Mouse (Mus musculus) activated CD4-positive, CD25-positive, alpha-beta regulatory T cell, adult 4 months (primary cell): ENCODE measurements around the gene Mgrn1. TPM values are rescaled to one million over a fixed set of nuclear protein-coding genes. Genes with fewer than 3 reads are reported as not detected.

Source experiments
- ATAC-seq: one replicate; pipeline ENCODE4 v1.8.0; 2017
- polyA plus RNA-seq, 2 experiments: library from polyadenylated mRNA; unstranded; fragments of 100-300 nt; shearing (Covaris generic); gene quantifications; one replicate each; pipeline ENCODE4 v1.2.1; 2017

Mgrn1 gene
- 10 to 100 TPM; 25.9 to 33.6 TPM for polyA plus RNA-seq

DNA sequence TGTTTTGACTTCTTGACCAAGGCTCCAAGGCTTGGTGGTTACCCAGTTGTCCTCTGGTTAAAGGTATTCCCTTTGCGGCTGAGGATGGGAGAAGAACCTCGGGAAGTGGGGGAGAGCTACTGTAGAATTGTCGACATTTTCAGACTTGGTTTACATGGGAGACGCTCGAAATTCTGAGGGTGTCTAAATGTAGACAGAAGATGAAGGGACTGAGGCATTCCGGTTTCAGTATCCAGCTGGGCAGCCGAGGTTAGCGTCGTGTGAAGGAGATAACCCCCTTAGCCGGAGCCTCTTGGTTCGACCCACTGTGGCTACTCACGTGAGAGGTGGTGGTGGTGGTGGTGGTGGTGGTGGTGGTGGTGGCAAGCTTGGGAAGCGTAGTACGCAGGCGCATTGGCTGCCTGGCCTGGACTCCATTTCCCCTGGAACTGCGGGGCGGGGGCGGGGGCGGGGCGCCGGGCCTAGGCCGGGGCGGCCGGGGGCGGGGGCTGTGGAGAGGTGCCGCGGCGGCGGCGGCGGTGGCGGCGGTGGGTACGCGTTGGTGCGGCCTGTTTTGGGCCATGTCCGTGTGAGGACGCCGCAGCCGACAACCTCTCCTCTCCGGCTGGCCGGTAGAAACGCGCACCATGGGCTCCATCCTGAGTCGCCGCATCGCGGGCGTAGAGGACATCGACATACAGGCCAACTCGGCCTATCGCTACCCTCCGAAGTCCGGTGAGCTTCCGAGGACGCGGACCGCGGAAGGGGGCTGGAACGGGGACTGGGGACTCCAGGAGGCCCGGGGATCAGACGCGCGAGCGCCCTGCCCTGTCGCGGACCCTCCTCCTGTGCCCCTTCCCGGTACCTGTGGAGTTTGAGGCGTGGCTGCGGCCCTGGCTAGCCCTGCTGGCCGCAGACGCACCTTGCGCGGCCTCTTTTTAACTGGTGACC is at the start of gene Mgrn1:
Gene Mgrn1 (plus strand): TSS at position 490 of the 930 bp plus-strand sequence.
- ATAC-seq, result peak; percentile 49

DNA sequence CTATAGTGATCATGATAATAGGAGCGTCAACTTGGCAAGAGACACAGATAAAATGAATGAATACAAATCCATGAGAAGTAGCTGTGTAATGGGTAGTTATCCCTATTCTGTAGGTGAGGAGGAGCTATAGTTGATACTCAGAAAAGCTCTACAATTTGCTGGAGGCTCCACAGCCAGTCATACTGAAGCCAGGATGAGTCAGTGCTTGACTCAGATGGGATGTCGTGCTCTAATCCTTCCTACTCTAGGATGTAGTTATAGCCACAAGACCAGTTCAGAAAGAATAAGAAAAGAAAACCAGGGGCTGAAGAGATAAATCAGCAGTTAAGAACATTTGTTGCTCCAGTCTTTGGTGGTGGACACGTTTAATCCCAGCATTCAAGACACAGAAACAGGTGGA is 48.4 kb upstream of the Mgrn1 start:
- no peak for ATAC-seq

DNA sequence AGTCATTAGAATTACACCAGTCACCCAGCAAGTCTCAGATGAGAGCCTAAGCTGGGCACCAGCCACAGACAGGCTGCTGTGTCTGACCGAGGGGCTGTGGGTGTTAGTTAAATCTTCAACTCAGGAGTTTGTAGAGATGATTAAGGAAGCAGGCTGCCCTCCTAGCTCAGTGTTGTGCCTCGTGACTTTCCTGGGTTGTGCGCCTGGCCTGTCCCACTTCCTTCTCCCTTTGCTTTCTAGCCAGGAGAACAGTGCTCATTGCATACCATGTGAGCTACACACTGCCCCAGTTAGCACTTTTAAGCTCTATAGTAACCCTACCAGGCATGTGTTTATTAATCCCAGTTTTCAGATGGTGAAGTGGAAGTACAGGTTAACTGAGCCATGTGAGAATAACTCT is 46.5 kb upstream of the Mgrn1 start:
- no peak for ATAC-seq

DNA sequence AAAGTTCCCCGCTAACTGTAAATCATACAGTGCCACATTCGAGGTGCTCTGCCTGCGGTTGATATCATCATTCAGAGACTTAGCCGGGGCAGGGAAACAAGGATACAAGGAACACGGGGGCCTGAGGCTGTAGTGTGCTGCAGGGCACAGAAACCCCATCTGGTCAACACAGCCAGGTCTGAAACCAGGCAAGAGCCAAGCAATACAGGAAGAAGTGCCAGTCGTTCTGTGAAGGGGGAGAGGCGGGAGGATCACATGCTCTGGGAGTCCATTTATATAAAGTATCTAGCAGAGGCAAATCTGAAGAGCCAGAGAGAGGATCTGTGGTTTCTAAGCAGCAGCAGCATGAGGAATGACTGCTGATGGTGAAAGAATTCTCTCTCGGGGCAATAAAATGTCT is 45.8 kb upstream of the Mgrn1 start:
- ATAC-seq, result no peak

DNA sequence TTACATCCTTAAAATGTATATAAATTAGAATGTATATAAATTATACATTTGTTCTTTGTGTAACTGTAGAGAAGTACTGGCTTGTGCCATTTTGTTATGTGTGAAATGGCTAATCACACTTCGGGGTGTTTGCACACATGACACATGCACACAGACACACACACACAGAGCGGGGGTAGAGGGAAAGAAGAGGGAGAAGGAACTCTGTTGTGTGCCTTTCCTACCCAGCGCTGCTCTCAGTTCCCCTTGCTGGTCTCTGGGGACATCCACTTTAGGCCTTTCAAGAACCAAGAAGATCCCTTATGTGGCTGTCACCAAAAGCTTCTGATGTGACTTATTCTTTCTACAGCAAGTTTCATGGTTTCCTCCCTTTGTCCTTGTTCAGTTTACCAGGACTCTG is 39.0 kb upstream of the Mgrn1 start:
- no peak for ATAC-seq

DNA sequence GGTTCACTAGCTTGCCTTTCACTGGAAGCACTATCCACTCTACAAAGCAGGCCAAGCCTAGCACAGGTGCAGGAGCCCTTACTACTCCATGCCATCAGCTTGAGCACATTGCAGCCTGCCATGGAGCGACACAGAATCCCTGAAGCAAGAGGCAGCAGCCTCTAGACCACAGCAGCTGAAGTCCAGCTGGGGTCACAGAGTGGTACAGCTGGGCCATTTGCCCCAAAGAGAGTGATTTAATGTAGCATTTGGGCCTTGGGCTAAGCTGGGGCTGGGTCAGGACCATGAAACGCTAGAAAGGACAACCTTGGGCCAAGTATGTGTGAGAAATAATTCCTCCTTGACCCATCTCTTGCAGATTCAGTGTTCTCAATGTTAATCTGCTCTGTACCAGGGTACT is 38.0 kb upstream of the Mgrn1 start:
- ATAC-seq, result no peak

DNA sequence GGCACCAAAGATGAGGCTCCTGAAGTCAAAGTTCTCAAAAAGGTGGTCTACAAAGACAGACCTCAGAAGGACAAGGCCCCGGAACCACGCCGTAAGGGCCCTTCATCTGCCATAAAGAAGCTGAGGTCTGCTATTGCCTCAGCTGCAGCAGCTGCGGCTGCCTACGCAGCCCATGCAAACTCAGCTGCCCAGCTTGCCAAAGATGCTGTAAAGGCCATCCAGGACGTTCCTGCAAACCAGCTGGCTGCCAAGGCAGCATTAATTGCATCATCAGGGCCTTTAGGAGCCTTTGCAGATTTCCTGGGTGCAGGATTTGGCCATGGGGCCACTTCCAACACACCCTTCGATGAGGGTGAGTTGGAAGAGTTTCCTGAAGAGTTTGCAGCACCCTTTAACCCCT is 35.7 kb upstream of the Mgrn1 start:
- ATAC-seq, result no peak

DNA sequence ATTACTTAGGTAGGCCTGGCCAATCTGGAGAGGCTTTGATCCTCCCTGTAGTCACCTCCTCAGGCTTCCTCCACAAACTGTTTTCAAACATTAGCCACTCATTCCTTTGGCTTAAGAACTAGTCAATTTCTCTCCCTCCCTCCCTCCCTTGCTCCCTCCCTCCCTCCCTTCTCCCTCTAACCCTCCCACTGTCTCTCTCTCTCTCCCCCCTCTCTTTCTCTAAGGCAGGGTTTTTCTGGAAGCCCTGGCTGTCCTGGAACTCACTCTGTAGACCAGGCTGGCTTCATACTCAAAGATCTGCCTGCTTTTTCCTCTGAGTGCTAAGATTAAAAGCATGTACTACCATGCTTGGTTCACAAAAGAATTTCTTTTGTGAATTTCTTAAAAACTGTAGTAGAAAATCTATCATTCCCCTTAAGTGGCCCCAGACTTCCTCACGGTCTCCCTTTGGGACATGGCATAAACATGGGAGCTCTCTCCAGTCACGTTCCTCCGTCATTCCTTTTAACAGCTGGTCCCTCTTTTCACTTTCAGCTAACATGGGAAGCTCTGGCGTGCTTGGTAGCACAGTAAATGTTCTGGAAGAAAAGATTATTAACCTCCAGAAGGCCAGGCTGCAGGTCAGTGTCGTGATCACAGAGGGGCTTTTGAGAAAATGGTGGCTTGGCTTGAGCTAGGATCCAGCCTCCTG is 35.0 kb upstream of the Mgrn1 start:
- no peak for ATAC-seq

DNA sequence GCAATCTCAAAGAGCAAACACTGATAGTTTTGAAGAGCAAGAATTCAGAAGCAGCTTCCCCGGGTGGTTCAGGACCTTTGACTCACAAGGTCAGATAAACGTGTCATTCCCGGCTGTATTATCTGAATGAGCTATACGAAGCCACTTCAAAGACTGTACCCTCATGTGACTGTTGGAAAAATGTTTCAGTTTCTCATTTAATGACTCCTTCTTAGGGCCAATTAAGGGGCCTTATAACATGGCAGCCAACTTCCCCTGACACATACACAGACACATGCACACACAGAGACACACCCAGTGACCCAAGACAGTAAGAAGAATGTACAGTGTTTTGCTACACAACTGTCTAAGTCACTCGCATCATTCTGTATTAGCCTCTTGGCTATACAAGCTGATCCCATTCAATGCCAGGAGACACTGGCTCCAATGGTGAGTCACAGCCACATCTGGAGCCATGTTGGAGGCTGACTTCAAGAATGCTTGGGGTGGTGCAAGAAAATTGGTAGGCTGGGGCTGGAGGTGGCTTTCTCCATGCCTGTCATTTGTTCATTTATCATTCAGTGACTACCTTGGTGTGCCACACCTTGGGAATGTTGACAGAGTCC is 30.9 kb upstream of the Mgrn1 start:
- ATAC-seq, result no peak

DNA sequence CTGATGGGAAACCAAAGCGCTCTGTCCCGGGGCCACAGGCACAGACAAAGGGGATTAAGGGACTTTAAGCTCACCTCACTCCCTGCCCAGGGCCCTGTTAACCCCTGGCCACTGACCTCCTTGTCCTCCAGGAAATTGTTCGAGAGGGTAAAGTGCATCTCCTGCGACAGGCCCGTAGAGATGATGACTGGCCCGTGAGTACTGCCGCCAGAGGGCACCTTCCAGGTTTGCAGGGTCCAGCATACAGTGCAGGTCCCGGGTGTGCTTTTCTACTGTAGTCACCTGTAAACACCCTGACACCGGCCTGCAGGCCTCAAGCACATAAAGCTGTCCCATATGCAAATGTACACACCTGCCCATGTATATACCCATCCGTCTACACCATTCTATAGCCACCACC is 24.7 kb upstream of the Mgrn1 start:
- ATAC-seq, result no peak

DNA sequence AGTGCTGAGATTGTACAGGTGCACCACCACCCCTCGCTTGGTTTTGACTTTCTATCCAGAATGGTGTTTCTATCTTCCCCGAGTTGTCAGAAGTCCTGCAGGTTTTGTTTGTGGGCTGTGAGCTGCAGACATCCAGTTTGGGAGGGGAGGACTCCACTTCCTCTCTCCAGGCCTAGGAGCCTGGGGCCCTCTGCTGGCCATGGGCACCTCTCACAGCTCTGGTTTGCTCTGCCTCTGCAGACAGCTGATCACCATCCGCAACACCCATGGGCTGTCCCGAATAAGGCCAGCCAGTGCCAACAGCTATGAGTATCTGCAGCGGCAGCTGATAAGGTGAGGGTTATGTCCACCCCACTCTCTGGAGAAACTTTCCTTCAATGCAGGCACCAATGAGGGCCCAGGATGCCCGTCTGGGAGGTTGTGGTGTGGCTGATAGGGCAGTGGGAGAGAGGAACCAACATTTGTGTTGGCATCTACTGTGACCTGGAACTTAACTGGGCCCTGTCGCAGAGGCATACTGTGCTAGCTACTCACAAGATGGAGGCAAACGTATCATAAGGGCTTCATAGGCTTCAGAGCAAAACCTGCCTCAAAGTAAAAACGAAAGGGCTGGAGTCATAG is 23.1 kb upstream of the Mgrn1 start:
- peak; percentile 82 for ATAC-seq

DNA sequence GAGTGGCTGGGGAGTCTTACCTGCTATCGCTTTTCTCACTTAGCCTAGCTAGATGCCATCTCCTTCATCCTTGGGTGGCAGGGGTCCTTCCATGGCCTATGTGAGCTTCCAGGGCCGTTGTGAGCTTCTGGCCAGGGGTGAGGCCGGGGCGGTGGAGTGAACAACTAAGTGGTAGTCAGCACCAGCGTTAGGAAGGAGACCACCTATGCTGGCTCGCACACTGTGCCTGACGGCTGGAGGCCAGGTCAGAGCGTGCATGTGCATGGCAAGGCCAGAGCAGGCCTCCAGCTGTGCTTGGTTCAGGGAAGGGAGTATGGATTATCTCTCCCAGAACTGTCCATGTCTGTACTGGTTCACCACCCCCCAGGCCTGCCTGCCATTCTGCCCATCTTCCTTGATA is 22.3 kb upstream of the Mgrn1 start:
- no peak for ATAC-seq

DNA sequence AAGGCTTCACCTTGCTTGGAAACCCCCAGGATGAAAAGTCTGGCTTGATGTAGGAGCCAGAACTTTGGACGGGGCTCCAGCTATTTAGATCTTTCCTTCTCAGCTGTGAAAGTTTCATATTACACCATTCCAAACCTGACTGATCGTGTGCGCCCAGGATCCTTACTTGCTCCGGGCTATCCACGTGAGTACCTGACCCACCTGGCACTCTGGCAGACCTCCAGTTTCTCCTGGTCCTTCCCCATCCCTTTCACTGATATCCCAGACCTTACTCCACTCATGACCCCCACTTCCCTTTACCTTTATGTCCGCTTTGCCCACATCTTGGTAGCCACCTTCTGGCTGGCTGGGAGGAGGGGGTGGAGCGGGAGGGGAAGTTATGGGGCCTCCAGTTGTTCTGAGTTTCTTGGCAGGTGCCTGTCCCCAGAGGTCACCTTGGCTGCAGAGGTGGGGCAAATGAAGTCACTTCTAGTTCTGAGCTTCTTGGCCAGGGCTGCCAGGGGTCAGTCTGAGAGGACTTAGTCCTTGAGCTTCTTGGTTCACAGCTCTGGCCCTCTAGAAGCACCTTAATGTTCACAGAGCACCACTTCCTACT is 19.9 kb upstream of the Mgrn1 start:
- no peak for ATAC-seq

DNA sequence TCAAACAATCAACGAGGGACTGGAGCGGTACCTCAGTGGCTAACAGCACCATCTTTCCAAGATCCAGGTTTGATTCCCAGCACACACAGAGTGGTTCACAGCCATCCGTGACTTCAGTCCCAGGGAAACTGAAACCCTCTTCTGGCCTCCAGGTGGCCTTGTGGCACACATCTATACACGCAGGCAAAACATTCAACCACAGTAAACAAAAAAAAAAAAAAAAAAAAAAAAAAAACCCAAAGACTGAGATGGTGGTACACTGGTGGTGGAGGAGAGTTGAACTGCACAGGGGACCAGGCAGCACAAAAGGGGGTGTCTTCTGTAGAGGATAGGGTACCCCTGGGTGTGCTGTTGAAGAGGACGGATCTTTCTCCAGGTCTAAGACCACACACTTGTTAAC is 15.6 kb upstream of the Mgrn1 start:
- no peak for ATAC-seq

DNA sequence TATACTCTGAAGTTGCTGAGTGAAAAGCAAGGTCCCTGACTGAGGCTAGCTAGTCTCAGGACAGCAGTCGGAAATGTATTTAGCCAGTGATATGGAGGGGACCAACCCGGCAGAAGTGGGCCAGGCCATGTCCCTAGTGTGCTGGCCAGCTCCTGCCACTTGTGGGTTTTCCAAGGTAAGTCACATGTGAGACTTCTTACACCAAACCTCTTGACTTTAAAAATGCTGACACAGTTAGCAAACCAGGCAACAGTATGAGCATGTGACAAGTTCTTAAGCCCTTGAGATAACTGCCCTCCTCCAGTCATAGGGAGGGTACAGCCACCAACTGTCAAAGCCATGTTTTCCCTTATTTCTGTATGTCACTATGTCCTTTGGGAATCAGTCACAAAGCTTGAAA is 14.1 kb upstream of the Mgrn1 start:
- ATAC-seq, result no peak

DNA sequence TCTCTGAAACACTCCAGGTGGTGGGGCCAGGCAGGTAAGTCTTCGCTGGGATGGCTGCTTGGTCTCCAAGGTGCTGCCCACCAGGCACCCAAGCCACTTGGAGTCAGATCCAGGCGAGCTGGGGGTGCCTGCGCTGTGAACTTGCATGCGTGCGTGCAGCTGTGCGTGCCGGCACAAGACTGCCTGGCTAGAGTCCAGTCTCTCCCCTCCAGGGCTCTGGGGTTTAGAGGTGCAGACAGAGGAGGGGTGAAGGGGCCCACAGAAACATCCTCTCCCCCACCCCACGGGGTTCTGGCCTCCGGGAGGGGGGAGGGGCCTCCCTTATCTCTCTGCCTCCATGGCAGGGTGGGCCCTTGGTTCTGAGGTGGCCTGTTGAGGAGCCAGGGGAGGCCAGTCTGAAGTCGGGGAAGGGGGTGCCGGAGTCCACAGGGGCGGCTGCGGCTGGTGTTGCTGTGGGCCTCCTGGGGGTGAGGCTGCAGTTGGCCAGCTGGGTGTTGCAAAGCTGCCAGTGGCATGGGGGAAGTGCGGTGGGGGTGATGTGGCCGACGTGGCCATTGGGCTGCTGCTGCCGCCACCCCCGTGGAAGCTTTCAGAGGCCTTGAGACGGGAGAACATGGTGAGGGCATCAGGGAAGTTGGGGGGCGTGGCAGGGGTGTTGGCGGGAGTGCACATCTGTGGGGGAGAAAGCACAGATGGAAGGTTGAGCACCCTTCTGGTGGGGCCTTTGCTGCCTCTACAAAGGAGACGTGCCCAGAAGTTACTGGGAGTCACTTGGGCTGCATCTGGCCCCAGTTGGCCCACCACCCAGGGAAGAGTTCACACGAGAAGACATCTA is 10.6 kb upstream of the Mgrn1 start:
- no peak for ATAC-seq

DNA sequence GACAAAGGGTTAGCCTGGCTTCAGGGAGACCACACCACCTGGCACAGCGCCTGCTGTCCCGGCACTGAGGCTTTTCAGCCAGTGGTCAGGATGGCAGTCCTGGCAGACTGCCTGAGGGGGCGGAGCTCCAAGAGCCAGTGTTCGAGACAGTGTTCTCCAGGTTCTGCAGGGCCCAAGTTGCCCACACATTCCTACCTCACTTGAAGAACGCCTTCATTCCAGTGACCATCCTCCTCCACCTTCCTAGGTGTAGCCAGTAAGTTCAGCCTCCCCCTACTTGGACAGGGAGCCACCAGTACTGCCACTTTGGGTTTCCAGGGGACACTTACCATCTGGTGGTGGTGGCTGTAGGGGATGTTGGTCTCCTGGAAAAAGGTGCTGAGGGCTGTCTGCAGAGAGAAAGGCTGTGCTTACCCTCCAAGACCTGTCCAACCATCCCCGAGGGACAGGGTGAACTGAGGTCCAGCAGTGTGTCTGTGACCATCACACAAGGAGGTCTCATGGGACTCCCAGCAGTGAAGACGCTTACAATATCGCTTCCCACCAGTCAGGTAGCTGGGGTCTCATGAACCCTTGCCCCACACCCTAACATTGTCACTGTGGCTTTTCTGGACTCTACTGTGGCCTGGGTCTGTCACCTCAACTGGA is 9.9 kb upstream of the Mgrn1 start:
- ATAC-seq, result no peak

DNA sequence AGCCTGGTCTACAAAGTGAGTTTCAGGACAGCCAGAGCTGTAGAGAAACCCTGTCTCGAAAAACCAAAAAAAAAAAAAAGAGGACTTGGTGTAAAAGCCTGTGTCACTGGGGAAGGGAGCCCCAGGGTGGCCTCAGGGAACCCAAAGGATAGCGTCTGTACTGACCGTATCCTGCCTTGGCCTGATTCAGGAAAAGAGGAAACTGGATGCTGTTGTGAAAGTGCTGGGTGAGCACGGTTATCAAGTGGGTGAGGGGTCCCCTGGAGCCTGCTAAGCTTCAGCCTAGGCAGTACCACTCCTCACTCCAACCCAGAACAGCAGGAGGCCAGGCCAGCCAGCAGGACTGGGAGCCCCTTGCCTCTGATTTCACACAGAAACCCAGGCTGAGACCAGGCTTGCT is 8.9 kb upstream of the Mgrn1 start:
- ATAC-seq, result no peak

DNA sequence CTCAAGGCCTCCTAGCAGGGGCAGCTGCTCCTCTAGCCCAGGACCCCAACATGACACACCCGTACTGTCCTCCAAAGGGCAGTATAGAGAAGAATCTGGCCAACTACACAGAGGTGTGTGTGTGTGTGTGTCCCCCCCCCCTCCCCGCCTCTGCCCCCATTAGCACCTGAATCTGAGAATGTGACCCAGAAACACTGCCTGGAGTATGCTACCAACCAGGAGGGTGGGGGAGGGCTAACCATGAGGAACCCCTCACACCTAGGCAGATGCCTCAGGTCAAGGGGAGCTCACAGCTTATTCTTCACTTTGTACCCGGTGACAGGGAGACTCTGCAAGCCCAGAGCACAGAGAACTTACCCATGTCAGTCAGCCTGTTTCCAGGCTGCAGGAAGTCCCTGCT is 8.3 kb upstream of the Mgrn1 start:
- ATAC-seq, result no peak

DNA sequence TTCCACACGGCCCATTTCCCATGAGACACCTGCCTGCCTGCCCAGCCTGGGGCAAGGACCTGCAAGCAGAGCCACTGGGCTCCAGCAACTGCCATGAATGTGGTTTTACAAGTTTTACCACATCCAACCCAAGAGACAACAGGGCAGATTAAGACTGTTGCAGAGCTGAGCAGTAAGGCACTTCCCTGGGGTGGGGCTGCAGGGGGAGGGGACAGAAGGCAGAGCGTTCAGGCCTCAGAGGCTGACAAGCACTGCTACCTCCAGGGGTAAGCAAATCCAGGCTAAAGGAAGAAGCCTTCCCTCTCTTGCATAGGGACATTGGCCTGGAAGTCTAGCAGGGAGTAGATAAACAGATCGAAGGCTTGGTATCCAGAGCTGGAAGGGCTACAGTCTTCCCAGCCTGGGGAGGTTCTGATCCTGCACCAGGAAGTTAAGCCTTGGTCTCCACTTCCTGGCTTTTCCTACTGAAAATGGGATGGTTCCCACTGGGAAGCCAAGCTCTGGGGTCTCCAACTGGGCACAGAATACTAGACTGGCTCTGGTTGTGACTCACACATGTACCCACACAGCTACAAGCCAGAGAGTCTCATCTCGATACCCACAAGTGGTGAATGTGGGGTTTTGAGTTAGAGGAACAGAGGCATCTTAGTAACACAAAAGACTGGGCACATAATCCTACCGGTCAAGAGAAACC is 7.7 kb upstream of the Mgrn1 start:
- ATAC-seq, result peak; percentile 39
